Comparison of ENCODE assay signal across 15 mouse cellular contexts in genomic region chr11:116701377-116701841, GRCm38 (mm10). TPM values are rescaled to one million over a fixed set of nuclear protein-coding genes. Genes with fewer than 3 reads are reported as not detected.
DNase-seq lines count a peak whose midpoint lies in the region; ATAC-seq lines count a peak whose summit lies in the region.
"Had no signal": no experiment of that assay in that cellular context is flagged by ENCODE, and none has a peak within 500 bp of the region (broad histone marks: within the 10 kb centered on the region; RNA-seq: fewer than 3 reads in every experiment).

No protein-coding gene starts in this region.

- ATAC-seq in kidney, embryonic 16.5 days (ENCODE audit: low FRiP score, low TSS enrichment) = no peak
- peak; percentile 93 for ATAC-seq in lung, embryonic 16.5 days (ENCODE audit: low read depth)
- ATAC-seq in midbrain, embryonic 11.5 days (ENCODE audit: low FRiP score) = no peak
- ATAC-seq in liver, embryonic 12.5 days = no peak
- ATAC-seq: inflammation-experienced regulatory T-cells, adult 6 months had no signal

- H3K27ac ChIP-seq in kidney, embryonic 16.5 days (ENCODE audit: low read length) = peak overlapping the region; percentile 49; the same call in 1 of the 2 replicates
- H3K27ac ChIP-seq in lung, embryonic 16.5 days (ENCODE audit: low read length) = peak overlapping the region; percentile 81
- H3K27ac ChIP-seq in midbrain, embryonic 11.5 days (ENCODE audit: low read depth, low read length) = no peak overlapping the region
- no peak overlapping the region for H3K27ac ChIP-seq in liver, embryonic 12.5 days
- H3K27ac ChIP-seq: embryonic facial prominence, embryonic 15.5 days; macrophage had no signal

- H3K27me3 ChIP-seq in kidney, embryonic 16.5 days (ENCODE audit: insufficient read depth, low read length) = no peaks in the 10 kb centered on the region
- H3K27me3 ChIP-seq in lung, embryonic 16.5 days (ENCODE audit: control insufficient read depth, insufficient read depth, low read depth, low read length) = no peaks in the 10 kb centered on the region
- no peaks in the 10 kb centered on the region; the same call in 1 of the 2 replicates for H3K27me3 ChIP-seq in midbrain, embryonic 11.5 days (ENCODE audit: control insufficient read depth, insufficient read depth, low read length)
- peaks cover 22% of the 10 kb centered on the region for H3K27me3 ChIP-seq in liver, embryonic 12.5 days (replicated peaks)
- H3K27me3 ChIP-seq: embryonic facial prominence, embryonic 15.5 days had no signal

- H3K4me2 ChIP-seq in kidney, embryonic 16.5 days (replicated peaks; ENCODE audit: low read depth, low read length) = no peak overlapping the region
- H3K4me2 ChIP-seq in lung, embryonic 16.5 days (ENCODE audit: low read depth, low read length) = no peak overlapping the region
- H3K4me2 ChIP-seq in midbrain, embryonic 11.5 days = no peak overlapping the region
- H3K4me2 ChIP-seq in liver, embryonic 12.5 days = no peak overlapping the region
- H3K4me2 ChIP-seq: embryonic facial prominence, embryonic 15.5 days had no signal

- no peaks in the 10 kb centered on the region for H3K36me3 ChIP-seq in kidney, embryonic 16.5 days (ENCODE audit: insufficient read depth, low read length)
- no peaks in the 10 kb centered on the region for H3K36me3 ChIP-seq in lung, embryonic 16.5 days (ENCODE audit: control insufficient read depth, insufficient read depth, low read length)
- H3K36me3 ChIP-seq in midbrain, embryonic 11.5 days (ENCODE audit: control insufficient read depth, insufficient read depth, low read length) = no peaks in the 10 kb centered on the region
- H3K36me3 ChIP-seq in liver, embryonic 12.5 days = no peaks in the 10 kb centered on the region
- H3K36me3 ChIP-seq: embryonic facial prominence, embryonic 15.5 days had no signal

- H3K4me3 ChIP-seq in kidney, embryonic 16.5 days (ENCODE audit: low read length) = no peak overlapping the region
- H3K4me3 ChIP-seq in lung, embryonic 16.5 days (ENCODE audit: low read length) = no peak overlapping the region
- H3K4me3 ChIP-seq in midbrain, embryonic 11.5 days (ENCODE audit: low read depth, low read length) = no peak overlapping the region
- H3K4me3 ChIP-seq in liver, embryonic 12.5 days = no peak overlapping the region
- H3K4me3 ChIP-seq: embryonic facial prominence, embryonic 15.5 days had no signal

- peak; percentile 42 for DNase-seq in CD4-positive helper T cell, adult 2 months (ENCODE audit: low read depth, low spot score)
- DNase-seq in NIH3T3 (ENCODE audit: low read depth) = peak; percentile 39
- no peak for DNase-seq in midbrain, embryonic 11.5 days (ENCODE audit: low spot score, missing footprints)
- no peak for DNase-seq in cerebellum, adult 9-10 months
- DNase-seq in right cerebral cortex, postnatal 25 days = no peak
- DNase-seq: adrenal gland, adult 8-10 months; heart, postnatal 10 days; left cerebral cortex, postnatal 4 days; thymus, adult 2 months had no signal

- H3K9me3 ChIP-seq in kidney, embryonic 16.5 days (ENCODE audit: low read length) = no peaks in the 10 kb centered on the region
- H3K9me3 ChIP-seq in lung, embryonic 16.5 days (ENCODE audit: control insufficient read depth, low read length) = no peaks in the 10 kb centered on the region
- no peaks in the 10 kb centered on the region for H3K9me3 ChIP-seq in midbrain, embryonic 11.5 days (ENCODE audit: control insufficient read depth, low read length)
- no peaks in the 10 kb centered on the region for H3K9me3 ChIP-seq in liver, embryonic 12.5 days (replicated peaks)
- H3K9me3 ChIP-seq: embryonic facial prominence, embryonic 15.5 days had no signal

- WGBS in kidney, embryonic 16.5 days = 57% methylated on average over 5 of the region's 5 CpGs
- 36% methylated on average over 5 of the region's 5 CpGs for WGBS in lung, embryonic 16.5 days
- 50% methylated on average over 5 of the region's 5 CpGs for WGBS in midbrain, embryonic 11.5 days
- WGBS in liver, embryonic 12.5 days (ENCODE audit: insufficient replicate concordance) = 37% methylated on average over 5 of the region's 5 CpGs

- no peak overlapping the region for H3K9ac ChIP-seq in kidney, embryonic 16.5 days (replicated peaks; ENCODE audit: low read length)
- H3K9ac ChIP-seq in lung, embryonic 16.5 days (ENCODE audit: low read length) = no peak overlapping the region
- H3K9ac ChIP-seq in midbrain, embryonic 11.5 days (ENCODE audit: low read length) = no peak overlapping the region
- no peak overlapping the region for H3K9ac ChIP-seq in liver, embryonic 12.5 days
- H3K9ac ChIP-seq: embryonic facial prominence, embryonic 15.5 days had no signal

- no peaks in the 10 kb centered on the region for H3K4me1 ChIP-seq in kidney, embryonic 16.5 days (ENCODE audit: insufficient read depth, low read length)
- H3K4me1 ChIP-seq in lung, embryonic 16.5 days (replicated peaks; ENCODE audit: control insufficient read depth, insufficient read depth, low read length) = no peaks in the 10 kb centered on the region
- no peaks in the 10 kb centered on the region for H3K4me1 ChIP-seq in midbrain, embryonic 11.5 days (ENCODE audit: control insufficient read depth, insufficient read depth, low read length)
- H3K4me1 ChIP-seq in liver, embryonic 12.5 days = no peaks in the 10 kb centered on the region
- H3K4me1 ChIP-seq: embryonic facial prominence, embryonic 15.5 days had no signal

RNA-seq across cellular contexts. Expression of gene Cygb, which starts 47.3 kb away (rescaled TPM):
- 17.0 and 17.5 TPM in 2 replicates for polyA plus RNA-seq in kidney, embryonic 16.5 days (2015; fragmentation: Nextera tagmentation; extraction: Ambion mirVana)
- polyA plus RNA-seq in lung, embryonic 16.5 days (2015; fragmentation: Nextera tagmentation; extraction: Ambion mirVana) = 13.3 TPM in 2 replicates
- polyA plus RNA-seq in midbrain, embryonic 11.5 days (2014; fragmentation: Nextera tagmentation; extraction: Ambion mirVana) = 1.7 and 2.1 TPM in 2 replicates
- polyA plus RNA-seq in liver, embryonic 12.5 days (2016; fragmentation: Nextera tagmentation; extraction: Ambion mirVana) = 0.83 and 1.2 TPM in 2 replicates
- polyA plus RNA-seq: macrophage had no signal

RNA-seq across cellular contexts. Expression of gene Prcd, which starts 48.1 kb away (rescaled TPM):
- polyA plus RNA-seq in kidney, embryonic 16.5 days (2015; fragmentation: Nextera tagmentation; extraction: Ambion mirVana) = 1.3 and 1.5 TPM in 2 replicates
- 5.0 and 11.0 TPM in 2 replicates for polyA plus RNA-seq in lung, embryonic 16.5 days (2015; fragmentation: Nextera tagmentation; extraction: Ambion mirVana)
- 0.22 and 1.0 TPM in 2 replicates for polyA plus RNA-seq in midbrain, embryonic 11.5 days (2014; fragmentation: Nextera tagmentation; extraction: Ambion mirVana)
- polyA plus RNA-seq in liver, embryonic 12.5 days (2016; fragmentation: Nextera tagmentation; extraction: Ambion mirVana) = 0.19 and 0.41 TPM in 2 replicates
- polyA plus RNA-seq: inflammation-experienced regulatory T-cells, adult 6 months; macrophage had no signal

Comparison
In these comparisons a context has a peak if more than half of its experiments do, and no peak if none do; other contexts are left out.
1. DNase-seq: peak in CD4-positive helper T cell, adult 2 months (single experiment) and NIH3T3 (single experiment); none in midbrain, embryonic 11.5 days (single experiment), cerebellum, adult 9-10 months (single experiment) and right cerebral cortex, postnatal 25 days (single experiment).
2. H3K27ac ChIP-seq: peak in kidney, embryonic 16.5 days (single experiment) and lung, embryonic 16.5 days (single experiment); none in midbrain, embryonic 11.5 days (single experiment) and liver, embryonic 12.5 days (single experiment).